Mouse (Mus musculus): ENCODE measurements around the gene Dcaf1. TPM values are rescaled to one million over a fixed set of nuclear protein-coding genes. Genes with fewer than 3 reads are reported as not detected.

The Dcaf1 gene
- polyA plus RNA-seq, 1 experiment from 2014 or later, result 19.3 TPM

GRCm38 (mm10) chr9:106913759-106914158 lies 92.1 kb downstream of the Dcaf1 start:
- WGBS (ENCODE audit: insufficient replicate concordance), result 16% methylated on average over 1 of the region's 1 CpGs
- Histone ChIP-seq H3K9ac (no peak overlapping the region), H3K36me3 (no peaks in the 10 kb centered on the region), H3K27ac (no peak overlapping the region), H3K27me3 (replicated peaks) (no peaks in the 10 kb centered on the region), H3K9me3 (replicated peaks) (no peaks in the 10 kb centered on the region), H3K4me2 (no peak overlapping the region), H3K4me3 (no peak overlapping the region), H3K4me1 (no peaks in the 10 kb centered on the region)
- ATAC-seq, result no peak

GRCm38 (mm10) chr9:106914878-106915277 lies 93.2 kb downstream of the Dcaf1 start:
- H3K27ac ChIP-seq, result no peak overlapping the region
- no peaks in the 10 kb centered on the region for H3K36me3 ChIP-seq
- H3K4me2 ChIP-seq, result no peak overlapping the region
- no peaks in the 10 kb centered on the region for H3K9me3 ChIP-seq (replicated peaks)
- no peak overlapping the region for H3K4me3 ChIP-seq
- no peak overlapping the region for H3K9ac ChIP-seq
- no peak for ATAC-seq
- H3K4me1 ChIP-seq, result no peaks in the 10 kb centered on the region
- no peaks in the 10 kb centered on the region for H3K27me3 ChIP-seq (replicated peaks)
- WGBS (ENCODE audit: insufficient replicate concordance), result 71% methylated on average over 6 of the region's 6 CpGs

Other genes with a start within 250 kb of the Dcaf1 start
- gene Iqcf6, start 195.3 kb upstream of the Dcaf1 start, polyA plus RNA-seq (2016; fragmentation: Nextera tagmentation; extraction: Ambion mirVana), result not detected in 2 replicates
- not detected in 2 replicates for gene Grm2, start 165.8 kb upstream of the Dcaf1 start, polyA plus RNA-seq (2016; fragmentation: Nextera tagmentation; extraction: Ambion mirVana)
- gene Tex264, start 135.9 kb upstream of the Dcaf1 start, polyA plus RNA-seq (2016; fragmentation: Nextera tagmentation; extraction: Ambion mirVana), result 16.3 and 16.5 TPM in 2 replicates
- 3.9 and 4.0 TPM in 2 replicates for gene Rad54l2, start 32.7 kb upstream of the Dcaf1 start, polyA plus RNA-seq (2016; fragmentation: Nextera tagmentation; extraction: Ambion mirVana)
- 8.8 and 11.3 TPM in 2 replicates for gene Rbm15b, start 65.6 kb downstream of the Dcaf1 start, polyA plus RNA-seq (2016; fragmentation: Nextera tagmentation; extraction: Ambion mirVana)
- 232 and 233 TPM in 2 replicates for gene Manf, start 70.1 kb downstream of the Dcaf1 start, polyA plus RNA-seq (2016; fragmentation: Nextera tagmentation; extraction: Ambion mirVana)